Mouse (Mus musculus) urinary bladder, postnatal 25 days (tissue): ENCODE measurements around the gene Tut1.
A peak's percentile ranks its signal among the peaks of the same experiment; 100 is the strongest.
"Not testable (repeated sequence)": the region's sequence is repeated elsewhere in the genome, so short reads cannot be mapped to it uniquely, and the experiment has no call there.

Experiments
- DNase-seq: peaks from one replicate; pipeline ENCODE4 v3.0.0; 2022; ENCODE audit warnings: low spot score

Gene Tut1

DNA sequence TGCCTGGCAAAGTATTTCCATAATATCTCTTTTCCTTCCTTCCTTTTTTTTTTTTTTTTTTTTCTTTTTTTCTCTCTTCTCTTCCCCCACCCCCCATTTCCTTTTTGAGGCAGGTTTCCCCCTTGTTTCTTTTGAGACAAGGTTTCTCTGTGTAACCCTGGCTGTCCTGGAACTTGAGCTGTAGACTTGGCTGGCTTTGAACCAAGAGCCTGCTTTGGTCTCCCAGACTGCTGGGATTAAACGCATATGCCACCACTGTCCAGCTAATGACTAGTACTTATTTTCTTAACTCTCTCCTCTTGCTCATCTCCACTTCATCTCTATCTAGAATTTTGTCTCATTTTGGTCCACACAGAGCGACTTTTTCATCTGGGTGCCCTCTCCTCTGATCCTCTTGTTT, 10.6 kb upstream of the Tut1 start:
- no peak for DNase-seq

DNA sequence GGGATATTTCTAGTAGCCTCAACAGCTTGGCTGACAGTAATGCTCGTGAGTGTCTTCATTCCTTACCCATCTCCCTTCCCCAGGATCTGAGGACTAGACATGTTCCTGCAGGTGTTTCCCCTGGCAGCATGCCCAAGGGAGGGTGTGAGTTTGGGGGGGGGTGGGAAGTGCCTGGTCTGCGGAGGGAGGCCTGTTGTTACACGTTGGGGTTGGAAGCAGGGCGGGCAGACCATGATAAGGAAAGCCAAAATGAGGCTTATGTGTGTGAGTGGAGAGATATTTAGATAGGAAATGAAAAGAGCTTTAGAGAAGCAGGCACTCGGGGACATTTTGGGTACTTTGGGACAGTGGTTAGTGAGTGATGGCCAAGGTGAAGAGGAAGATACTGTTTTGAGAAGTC, 9.6 kb upstream of the Tut1 start:
- DNase-seq = peak; percentile 47

DNA sequence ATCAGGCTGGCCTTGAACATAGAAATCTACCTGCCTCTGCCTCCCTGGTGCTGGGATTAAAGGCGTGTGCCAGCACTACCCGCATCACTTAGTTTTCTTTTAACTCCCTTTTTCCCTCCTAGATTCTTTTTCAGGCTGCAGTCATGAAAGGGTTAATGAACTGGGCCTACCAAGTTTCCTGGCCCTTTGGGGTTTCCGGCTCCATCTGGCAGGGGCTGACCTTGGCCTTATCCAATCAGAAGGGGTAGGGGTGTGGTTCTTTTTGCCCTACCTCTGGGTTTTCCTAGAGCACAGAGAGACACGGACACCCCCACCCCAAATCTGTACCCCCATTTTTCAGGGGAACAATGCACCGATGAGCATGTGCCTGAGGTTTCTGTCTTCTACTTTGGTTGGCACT, 8.9 kb upstream of the Tut1 start:
- peak; percentile 60 for DNase-seq

DNA sequence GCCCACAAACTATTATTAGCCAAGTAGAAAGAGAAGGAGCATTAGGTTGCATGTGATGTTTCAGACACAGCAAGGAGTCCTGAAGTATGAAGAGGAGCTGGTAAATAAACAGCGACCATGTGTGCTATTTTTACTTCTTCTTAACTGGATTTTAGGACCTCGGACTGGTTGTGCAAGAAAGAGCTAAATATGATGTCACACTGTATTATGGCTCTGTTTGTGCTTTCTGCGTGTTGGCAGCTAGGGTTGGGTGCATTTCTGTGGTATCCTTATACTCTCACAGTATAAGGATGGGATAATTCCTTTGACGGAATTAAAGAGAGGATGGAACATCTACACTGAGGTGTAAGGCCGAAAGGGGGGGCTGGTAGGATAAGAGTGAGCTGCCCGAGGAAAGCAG, 8.4 kb upstream of the Tut1 start:
- DNase-seq = no peak

DNA sequence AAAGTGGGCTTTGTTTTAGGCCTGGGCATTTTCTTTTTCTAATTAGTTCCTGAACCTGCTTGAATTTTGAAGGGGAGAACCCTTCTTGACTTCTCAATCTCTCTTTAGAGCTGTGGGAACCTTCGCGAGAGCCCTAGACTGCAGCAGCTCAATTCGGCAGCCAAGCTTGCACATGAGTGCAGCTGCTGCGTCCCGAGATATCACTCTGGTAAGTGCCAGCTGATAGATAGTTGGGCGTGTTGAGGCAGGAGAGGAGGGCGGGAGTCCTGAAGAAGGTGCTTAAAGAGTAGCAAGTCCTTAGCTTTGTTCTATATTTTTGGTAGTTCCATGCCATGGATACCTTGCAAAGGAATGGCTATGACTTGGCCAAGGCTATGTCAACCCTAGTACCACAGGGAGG, 6.7 kb upstream of the Tut1 start:
- no peak for DNase-seq

DNA sequence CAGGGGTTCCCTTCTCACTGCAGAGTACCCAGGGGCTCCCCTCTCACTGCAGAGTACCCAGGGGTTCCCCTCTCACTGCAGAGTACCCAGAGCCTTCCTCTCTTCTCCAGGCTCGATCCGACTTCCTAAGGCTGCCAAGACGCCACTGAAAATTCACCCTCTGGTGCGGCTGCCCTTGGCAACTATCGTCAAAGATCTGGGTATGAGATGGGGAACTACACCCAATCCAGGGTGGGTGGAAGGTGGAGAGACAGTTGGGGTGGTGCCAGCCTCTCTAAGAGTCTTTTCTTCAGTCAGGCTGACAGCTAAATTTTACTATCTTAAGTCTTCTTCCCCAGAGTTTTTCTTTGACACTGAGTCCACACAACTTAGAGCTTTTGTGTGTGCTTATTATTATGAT, 3.5 kb upstream of the Tut1 start:
- DNase-seq = no peak

DNA sequence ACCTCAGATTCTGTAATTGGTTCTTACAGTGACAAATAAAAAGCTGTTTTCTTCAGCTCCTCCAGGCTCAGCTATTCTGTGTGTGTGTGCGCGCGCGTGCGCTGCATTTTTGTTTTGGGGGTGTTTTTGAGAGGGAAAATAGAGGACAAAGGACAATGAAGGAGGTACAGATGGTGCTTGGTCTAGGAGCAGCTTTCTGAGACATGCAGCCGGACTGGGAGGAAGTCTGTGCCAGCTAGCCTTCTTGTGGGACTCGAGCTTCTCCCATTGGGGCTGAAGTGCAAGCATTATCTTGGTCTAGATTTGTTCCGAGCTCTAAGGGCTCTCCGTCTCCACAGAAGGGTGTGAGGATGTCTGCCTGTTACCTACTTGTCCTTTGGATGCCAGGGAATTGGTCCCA, 1.4 kb upstream of the Tut1 start:
- DNase-seq = no peak

DNA sequence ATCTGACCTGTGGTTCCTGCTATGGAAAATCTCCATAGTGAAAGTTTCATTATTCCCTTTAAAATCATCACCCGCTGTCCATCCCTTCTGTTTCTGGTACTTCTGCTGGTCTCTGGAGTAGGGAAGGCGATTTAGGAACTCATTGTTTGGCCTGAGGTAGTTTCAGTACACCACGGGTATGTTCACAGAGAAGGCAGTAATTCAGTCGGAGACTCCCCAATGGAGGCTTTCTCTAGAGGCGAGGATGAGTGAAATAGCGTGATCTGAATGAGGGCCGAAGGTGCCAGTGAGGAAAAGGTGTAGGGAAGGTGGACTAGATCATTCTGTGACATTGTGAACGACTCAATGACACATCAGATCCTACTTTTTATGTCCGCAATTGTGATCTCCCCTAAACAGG, 524 bp downstream of the Tut1 start:
- no peak for DNase-seq

DNA sequence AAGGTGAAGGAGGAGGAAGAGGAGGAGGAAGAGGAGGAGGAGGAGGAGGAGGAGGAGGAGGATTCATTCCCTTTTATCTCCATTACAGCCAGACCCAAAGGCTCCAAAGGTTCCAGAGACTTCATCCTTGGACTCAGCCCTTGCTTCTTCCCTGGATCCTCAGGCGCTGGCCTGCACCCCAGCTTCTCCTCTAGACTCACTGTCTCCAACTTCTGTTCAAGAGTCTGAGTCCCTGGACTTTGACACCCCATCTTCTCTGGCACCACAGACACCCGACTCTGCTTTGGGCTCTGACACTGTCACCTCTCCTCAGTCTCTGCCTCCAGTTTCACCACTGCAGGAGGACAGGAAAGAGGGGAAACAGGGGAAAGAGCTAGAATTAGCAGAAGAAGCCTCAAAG, 8.6 kb downstream of the Tut1 start:
- no peak for DNase-seq

DNA sequence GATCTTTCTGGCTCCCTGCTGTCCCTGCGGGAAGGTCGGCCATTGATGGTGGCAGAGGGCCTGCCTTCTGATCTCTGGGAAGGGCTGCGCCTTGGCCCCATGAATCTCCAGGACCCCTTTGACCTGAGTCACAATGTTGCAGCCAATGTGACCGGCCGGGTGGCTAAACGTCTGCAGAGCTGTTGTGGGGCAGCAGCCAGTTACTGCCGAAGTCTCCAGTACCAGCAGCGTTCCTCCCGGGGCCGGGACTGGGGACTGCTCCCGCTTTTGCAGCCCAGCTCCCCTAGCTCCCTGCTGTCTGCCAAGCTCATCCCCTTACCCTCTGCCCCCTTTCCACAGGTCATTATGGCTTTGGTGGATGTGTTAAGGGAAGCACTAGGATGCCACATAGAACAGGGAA, 11.4 kb downstream of the Tut1 start:
- no peak for DNase-seq

DNA sequence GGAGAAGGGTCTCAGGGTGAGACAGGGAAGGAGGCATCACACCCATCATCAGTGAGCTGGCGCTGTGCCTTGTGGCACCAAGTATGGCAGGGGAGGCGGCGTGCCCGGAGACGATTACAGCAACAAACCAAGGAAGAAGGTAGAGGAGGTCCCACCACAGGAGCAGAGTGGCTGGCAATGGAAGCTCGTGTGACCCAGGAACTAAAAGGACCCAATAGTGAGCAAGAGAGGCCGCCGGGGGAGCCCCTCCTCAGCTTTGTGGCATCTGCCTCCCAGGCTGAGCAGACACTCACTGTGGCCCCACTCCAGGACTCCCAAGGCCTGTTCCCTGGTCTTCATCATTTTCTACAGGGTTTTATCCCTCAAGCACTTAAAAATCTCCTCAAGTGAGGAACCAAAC, 12.1 kb downstream of the Tut1 start:
- DNase-seq = no peak

DNA sequence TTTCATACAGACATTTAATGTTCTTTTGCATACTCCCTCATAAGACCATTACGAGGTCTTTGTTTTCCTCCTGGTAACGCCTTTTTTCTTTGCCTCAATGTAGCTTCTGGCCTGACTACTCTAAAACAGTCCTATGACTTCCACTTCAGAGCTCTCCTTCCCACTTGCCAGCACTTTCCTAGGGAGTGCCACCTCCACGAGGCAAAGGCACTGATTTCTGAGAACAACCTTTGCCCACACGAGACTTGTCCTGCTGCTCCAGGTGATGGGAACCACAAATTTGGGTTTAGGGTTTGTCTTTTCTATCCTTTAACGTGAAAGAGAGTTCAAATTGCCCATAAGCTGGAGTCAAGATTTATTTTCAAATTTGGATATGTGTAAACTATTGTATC, 12.5 kb downstream of the Tut1 start:
- DNase-seq = no peak

DNA sequence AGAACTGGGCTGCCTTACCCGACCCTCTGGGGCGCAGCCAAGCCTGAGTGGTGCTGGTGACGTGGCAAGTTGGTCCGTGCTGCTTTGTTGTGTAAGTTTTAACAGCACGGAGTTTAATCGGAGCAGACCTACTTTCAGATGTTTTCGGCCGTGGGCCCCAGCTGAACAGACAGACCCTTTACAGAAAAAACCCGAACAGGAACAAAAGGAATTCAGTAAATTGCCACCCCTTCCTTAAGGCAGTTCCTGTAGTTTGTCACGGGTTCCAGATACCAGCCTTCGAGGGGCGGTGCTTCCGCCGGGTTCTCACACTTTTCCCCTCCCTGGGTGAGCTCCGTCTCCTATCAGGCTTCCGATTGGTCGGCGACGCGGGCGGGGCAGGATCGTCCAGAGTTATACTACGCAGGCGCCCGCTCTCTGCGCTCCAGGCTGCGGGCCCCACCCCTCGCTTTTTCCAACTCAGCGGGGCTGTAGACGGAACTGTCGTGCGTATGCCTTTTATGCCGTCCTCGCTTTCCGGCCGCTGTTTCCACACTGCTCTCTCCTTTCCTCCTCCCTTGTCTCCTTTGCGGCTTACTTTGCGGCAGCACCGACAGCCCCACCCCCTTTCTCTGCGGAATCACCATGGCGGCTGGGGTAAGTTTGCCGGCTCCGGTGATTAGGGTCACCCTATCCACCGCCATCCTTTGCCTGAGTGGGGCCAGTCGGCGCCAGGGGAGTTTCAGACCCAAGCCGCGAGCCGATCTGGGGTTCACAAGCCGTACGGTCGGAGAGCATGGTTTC, 13.1 kb downstream of the Tut1 start, which contains the start of gene Eef1g:
Gene Eef1g (plus strand): TSS at position 452 of the 783 bp plus-strand sequence.
- peak; percentile 90 for DNase-seq

DNA sequence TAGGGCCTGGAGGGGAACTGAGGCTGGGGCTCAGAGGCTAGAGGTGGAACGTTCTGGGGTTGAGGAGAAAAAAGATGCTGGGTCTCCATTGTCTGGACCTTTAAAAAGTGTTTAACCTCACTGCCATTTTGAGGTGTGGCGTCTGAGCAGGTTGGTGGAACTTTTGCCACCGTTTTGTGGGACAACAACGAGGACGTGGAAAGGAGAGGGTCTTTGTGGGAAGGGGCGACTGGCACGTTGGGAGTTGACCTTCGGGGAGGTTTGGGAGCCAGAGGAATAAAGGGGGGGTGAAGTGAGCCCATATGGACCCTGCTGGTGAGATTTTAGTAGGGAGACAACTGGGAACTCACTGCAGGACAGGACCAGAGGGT, 13.7 kb downstream of the Tut1 start:
- DNase-seq = no peak

DNA sequence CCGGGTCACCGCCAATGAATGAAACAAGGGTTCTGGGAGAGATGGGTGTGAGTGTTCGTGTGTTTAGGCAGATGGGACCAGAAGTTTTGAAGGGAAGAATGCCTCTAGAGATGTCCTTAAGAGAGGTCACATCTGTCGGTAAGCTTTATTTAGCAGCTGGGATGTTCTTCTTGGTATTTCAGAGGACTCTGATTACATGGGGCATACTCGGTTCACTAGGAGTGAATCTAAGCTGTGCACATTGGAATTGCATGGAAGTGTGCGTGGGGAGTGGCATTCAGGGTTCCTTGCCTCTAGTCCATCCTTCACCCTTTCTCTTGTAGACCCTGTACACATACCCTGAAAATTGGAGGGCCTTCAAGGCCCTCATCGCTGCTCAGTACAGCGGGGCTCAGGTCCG, 14.2 kb downstream of the Tut1 start:
- DNase-seq = no peak

DNA sequence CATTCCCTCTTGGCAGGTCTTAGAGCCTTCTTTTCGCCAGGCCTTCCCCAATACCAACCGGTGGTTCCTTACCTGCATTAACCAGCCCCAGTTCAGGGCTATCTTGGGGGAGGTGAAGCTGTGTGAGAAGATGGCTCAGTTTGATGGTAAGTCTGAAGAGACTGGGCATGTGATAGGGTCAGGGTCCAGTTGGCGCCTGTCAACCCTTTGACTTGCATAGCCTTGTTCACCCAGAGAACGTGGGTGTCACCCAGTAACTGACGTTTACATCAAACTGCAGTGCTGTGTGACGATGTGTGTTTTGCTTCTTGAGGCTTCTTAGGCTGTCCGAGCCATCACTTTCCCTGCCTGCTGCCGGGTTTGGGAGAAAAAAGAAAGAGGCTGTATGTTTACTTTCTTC, 18.8 kb downstream of the Tut1 start:
- DNase-seq = not testable (repeated sequence)

DNA sequence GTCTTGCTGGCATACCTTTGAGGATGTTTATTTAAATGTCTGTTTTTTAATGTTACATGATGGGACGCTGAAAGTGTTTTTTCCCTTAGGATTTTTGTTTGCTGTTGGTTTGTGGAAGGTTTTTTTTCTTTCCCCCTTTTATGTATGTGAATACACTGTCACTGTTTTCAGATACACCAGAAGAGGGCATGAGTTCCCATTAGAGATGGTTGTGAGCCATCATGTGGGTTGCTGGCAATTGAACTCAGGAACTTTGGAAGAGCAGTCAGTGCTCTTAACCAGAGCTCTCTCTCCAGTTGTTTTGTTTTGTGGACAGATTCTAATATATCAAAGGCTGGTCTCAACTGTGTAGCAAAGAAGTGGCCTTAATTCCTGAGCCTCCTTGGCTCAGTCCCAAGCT, 21.0 kb downstream of the Tut1 start:
- DNase-seq = no peak

DNA sequence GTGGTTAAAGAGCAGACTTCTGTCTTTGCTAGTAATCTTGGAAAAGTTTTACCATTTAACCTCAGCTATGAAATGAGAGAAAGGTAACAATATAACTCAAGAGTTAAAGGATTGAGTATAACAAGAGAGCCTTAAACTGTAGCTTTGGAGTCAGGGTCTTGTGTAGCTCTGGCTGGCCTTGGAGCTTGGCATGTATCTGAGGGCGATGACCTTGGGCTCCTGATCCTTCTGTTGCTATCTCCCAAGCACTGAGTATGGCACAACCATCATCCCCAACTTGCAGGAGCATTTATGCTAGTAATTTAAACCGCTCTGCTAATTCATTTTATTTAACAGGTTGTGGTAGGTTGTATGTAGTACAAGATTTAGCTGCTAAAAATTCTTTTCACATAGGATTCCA, 21.8 kb downstream of the Tut1 start:
- no peak for DNase-seq

DNA sequence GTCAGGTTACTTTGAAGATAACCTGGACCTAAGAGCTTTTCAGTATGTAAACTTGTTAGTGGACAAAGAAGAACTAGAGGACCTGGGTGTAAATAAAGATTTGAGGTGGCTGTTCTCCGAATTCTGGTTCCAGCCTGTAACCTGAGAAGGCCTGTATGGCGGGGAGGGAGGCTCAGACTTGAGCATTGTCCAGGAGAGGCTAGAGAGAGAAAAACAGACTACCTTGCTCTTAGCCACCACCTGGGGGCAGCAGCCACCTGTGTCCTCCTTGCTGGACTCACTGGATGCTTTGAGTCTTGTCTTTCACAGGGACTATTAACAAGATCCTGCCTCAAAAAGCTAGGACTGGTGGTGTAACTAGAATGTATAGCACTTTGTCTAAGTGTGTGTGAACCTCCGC, 22.9 kb downstream of the Tut1 start:
- DNase-seq = no peak

DNA sequence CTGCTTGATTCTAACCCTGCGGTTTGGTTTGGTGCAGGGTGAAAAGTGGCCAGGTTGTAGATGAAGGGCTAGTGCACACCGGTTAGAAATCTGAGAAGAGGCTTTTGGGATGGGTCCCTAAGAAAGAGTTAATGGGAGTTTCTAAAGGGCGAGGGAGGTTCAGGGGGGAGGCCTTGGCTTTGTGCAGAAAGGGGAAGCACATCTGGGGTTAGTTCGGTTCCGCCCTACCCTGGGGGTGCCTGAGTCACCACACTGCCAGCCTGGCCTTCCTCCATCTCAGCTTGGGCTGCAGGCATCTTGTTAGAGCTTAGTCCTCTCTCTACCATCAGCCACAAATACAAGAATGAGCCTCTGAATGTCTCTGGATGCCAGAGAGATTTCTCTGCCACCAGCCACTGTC, 27.1 kb downstream of the Tut1 start:
- no peak for DNase-seq

DNA sequence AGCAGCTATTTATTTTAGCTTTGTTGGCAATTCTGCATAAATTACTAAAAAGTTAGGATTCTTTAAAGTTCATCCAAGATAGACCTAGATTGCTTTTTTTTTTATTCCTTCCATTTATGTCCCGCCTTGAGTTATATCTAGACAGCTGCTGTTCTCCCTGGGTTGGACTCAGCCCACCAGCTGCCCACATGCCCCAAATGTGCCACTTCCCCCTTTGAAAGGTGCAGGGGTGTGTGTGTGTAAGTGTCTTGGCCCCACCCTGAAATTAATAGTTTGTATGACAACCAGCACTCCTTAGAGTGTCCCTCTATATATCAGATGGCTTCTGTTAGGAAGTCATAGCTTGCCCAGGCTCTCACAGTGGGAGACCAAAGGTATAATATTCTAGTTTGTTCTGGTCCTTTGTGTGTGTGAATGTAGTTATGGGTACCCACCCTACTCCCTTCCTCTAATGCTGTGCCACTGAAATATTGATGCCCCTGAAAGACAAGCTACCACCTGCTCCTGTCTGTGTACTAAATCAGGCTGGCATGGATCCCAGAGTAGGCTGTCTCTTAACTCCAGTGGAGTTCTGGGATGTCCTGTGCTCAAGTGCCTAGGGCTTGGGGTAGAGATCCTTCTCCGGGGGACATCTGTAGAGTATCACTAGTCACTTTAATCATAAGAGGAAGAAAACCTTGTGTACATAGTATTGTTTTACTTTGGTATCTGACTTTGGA, 28.0 kb downstream of the Tut1 start:
- no peak for DNase-seq

DNA sequence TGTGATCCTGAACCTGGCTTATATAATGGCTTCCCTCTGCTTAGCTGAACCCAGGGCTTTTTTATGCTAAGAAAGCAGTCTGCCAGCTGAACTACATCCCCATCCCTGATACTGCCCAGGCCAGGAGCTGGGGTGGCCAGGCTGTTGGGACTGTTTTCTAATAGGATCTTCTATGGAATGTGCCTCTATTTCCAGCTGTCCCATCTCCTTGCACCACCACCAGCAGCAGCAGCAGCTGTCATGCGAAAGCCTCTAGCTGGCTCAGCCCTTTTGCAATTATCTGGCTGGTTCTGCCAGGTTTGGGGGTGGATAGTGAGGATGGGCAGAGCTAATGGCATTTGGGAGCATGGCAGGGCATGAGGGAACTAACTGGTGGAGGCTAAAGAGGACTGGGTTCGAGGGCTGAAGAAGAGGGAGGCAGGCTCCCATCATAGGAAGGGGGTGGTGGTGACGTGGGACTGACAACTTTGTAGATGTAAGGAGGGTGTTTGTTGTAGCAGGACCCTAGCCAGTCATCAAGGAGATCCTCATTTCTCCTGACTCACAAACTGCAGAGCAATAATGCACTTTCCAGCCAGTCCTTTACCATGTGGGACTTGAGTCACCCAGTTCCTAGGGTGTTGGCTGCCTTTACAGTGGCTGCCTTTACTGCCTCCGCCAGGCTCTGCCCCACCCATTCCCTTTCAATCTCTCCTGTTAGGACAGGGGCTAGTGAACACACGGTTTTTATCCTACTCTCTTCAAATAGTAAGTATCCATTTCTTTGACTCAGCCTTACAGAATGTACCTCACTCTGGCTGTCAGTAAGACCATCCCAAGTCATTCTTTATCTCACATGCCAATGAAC, 28.9 kb downstream of the Tut1 start:
- no peak for DNase-seq

DNA sequence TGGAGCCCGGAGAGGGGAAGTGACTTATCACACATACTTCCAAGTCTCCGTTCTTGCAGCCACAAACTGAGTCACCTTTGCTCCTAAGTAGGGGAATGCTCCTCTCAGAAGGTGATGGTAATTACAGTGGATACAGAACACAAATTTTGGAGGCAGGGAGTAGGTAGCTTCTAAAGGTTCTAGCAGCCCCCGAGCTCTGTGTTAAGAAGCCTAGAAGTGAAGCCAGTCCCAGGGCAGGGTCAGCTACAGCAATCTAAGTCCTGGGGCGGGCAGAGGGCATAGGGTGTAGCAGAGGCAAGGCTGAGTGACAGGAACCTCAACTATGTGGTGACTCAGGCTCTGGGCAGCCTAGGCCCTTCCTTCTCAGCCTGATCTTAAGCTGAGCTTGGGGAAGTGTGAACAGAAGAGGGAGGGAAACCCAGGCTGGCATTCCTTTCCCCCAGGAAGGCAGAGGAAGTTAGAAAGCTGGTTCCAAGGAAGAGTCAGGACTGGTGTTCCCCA, 29.6 kb downstream of the Tut1 start:
- DNase-seq = no peak
